Mouse (Mus musculus): ENCODE data around the gene Gsta4.

Gene Gsta4

GRCm38 (mm10) chr9:78178197-78178596 is 4.4 kb upstream of the Gsta4 start:
- DNase-seq (ENCODE audit: low read depth, low spot score): no peak

GRCm38 (mm10) chr9:78179071-78179470 is 3.5 kb upstream of the Gsta4 start:
- DNase-seq (ENCODE audit: low read depth, low spot score): peak; percentile 10

GRCm38 (mm10) chr9:78185686-78186085 is 3.1 kb downstream of the Gsta4 start:
- DNase-seq (ENCODE audit: low read depth, low spot score): no peak

GRCm38 (mm10) chr9:78188910-78189309 is 6.3 kb downstream of the Gsta4 start:
- no peak for DNase-seq (ENCODE audit: low read depth, low spot score)

- DNase-seq (ENCODE audit: low read depth, low spot score): peak; percentile 19
These were observed 8.4 kb downstream of the Gsta4 start for GRCm38 (mm10) chr9:78190651-78191634.

- peak; percentile 88 for DNase-seq (ENCODE audit: low read depth, low spot score)
These were observed 9.2 kb downstream of the Gsta4 start for GRCm38 (mm10) chr9:78191736-78192135.

- DNase-seq (ENCODE audit: low read depth, low spot score): peak; percentile 88
These were observed 11.5 kb downstream of the Gsta4 start for GRCm38 (mm10) chr9:78193902-78194597.

- DNase-seq (ENCODE audit: low read depth, low spot score): no peak
These were observed 12.5 kb downstream of the Gsta4 start for GRCm38 (mm10) chr9:78195034-78195433.

- DNase-seq (ENCODE audit: low read depth, low spot score): no peak
These were observed 15.2 kb downstream of the Gsta4 start for GRCm38 (mm10) chr9:78197801-78198200.

- no peak for DNase-seq (ENCODE audit: low read depth, low spot score)
These were observed 21.6 kb downstream of the Gsta4 start for GRCm38 (mm10) chr9:78204194-78204593.

GRCm38 (mm10) chr9:78208956-78209355 is 26.4 kb downstream of the Gsta4 start:
- DNase-seq (ENCODE audit: low read depth, low spot score): no peak

- no peak for DNase-seq (ENCODE audit: low read depth, low spot score)
These were observed 27.5 kb downstream of the Gsta4 start for GRCm38 (mm10) chr9:78210079-78210478.

GRCm38 (mm10) chr9:78210821-78211220 is 28.2 kb downstream of the Gsta4 start:
- no peak for DNase-seq (ENCODE audit: low read depth, low spot score)

- no peak for DNase-seq (ENCODE audit: low read depth, low spot score)
These were observed 28.9 kb downstream of the Gsta4 start for GRCm38 (mm10) chr9:78211521-78211920.

- no peak for DNase-seq (ENCODE audit: low read depth, low spot score)
These were observed 29.9 kb downstream of the Gsta4 start for GRCm38 (mm10) chr9:78212341-78213049.

- DNase-seq (ENCODE audit: low read depth, low spot score): no peak
These were observed 34.5 kb downstream of the Gsta4 start for GRCm38 (mm10) chr9:78217074-78217473.

- peak; percentile 64 for DNase-seq (ENCODE audit: low read depth, low spot score)
These were observed 40.0 kb downstream of the Gsta4 start for GRCm38 (mm10) chr9:78222616-78223015.

GRCm38 (mm10) chr9:78223221-78223902 is 40.8 kb downstream of the Gsta4 start:
- peak; percentile 25 for DNase-seq (ENCODE audit: low read depth, low spot score)

- DNase-seq (ENCODE audit: low read depth, low spot score): no peak
These were observed 41.8 kb downstream of the Gsta4 start for GRCm38 (mm10) chr9:78224418-78224817.

- DNase-seq (ENCODE audit: low read depth, low spot score): peak; percentile 9
These were observed 42.7 kb downstream of the Gsta4 start for GRCm38 (mm10) chr9:78225304-78225703.

- DNase-seq (ENCODE audit: low read depth, low spot score): no peak
These were observed 45.5 kb downstream of the Gsta4 start for GRCm38 (mm10) chr9:78228122-78228521.

All from CD4-positive, CD25-positive, alpha-beta regulatory T cell, adult 2 months (primary cell).